Mouse (Mus musculus): ENCODE measurements at regions not wholly inside any gene's neighbourhood (a gene's known extent, or its start where the extent isn't known, plus 50 kb on each side); places are given as distances from the start of the nearest gene placed in this dataset.

DNA sequence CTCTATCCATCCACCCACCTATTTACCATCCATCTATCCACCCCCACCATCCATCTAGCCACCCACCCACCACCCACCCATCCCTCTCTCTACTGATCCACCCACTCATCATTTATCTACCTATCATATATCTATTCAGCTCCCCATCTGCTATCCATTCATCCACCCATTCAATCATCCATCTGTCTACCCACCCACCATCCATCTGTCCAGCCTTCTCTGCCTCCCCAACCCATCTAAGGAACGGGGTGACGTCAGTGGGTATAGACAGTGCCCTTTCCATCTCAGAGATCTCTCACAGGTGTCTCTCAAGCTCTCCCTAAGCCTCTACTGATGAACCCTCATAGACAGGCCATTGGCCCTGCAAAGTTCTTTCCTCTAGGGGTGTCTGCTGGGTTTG lies 67.5 kb upstream of the Ccnd1 start:
- Histone ChIP-seq H3K4me1 (ENCODE audit: control insufficient read depth in 1 of 2, insufficient read depth in 2 of 2, low read length in 2 of 2) (no peaks in the 10 kb centered on the region), H3K9me3 (replicated peaks; ENCODE audit: insufficient read depth, low read length) (no peaks in the 10 kb centered on the region), H3K27me3 (ENCODE audit: control insufficient read depth in 1 of 2, insufficient read depth in 2 of 2, low read length in 2 of 2) (no peaks in the 10 kb centered on the region), H3K79me2 (ENCODE audit: control insufficient read depth, insufficient read depth, low read length, poor library complexity) (no peaks in the 10 kb centered on the region), H3K9ac (ENCODE audit: control insufficient read depth, low read depth, low read length, poor library complexity, severe bottlenecking) (no peak overlapping the region), H3K27ac (ENCODE audit: control insufficient read depth, low read depth, low read length) (no peak overlapping the region), H3K36me3 (ENCODE audit: control insufficient read depth in 1 of 2, insufficient read depth in 2 of 2, low read length in 2 of 2) (no peaks in the 10 kb centered on the region), H3K4me3 (ENCODE audit: control insufficient read depth in 1 of 2, insufficient read depth in 1 of 2, low read depth in 2 of 2, low read length in 2 of 2) (no peak overlapping the region)
- DNase-seq (ENCODE audit: low read depth, low spot score) = no peak
- TF ChIP-seq MAZ (IDR thresholded peaks at IDR 0.05; ENCODE audit: low read depth, low read length) (no peak), ZMIZ1 (IDR thresholded peaks at IDR 0.05; ENCODE audit: low read depth, low read length) (no peak), MAX (IDR thresholded peaks at IDR 0.05; ENCODE audit: low read length) (no peak), MYB (IDR thresholded peaks at IDR 0.05; ENCODE audit: low read depth, low read length) (no peak)

DNA sequence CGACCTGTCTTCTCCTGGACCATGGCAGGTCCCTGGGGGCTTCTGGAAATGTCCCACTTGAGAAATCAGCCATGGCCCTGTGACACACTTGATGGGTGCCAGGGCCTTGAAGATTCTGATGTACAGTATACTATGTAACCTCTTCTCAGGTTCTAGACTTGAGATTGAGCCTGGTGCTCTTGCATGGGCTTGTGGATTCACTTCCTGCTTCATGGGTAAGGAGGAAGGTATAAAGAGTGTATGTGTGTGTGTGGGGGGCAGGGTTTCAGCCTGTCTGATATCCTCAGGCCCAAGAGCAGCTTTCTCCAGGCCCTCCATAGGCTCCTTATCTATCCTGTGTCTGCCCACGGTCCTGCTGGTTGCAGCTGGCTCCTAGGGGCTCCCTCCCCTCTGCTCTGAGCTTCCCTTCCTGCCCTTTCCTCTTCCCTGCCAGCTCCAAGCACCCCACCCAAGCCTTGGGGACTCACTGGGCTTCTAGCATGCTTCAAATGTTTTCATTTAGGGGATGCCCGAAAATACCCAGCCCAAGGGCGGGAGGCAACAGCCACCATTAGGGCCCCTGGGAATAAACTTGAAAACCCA lies 61.9 kb upstream of the Ccnd1 start:
- no peaks in the 10 kb centered on the region for H3K4me1 ChIP-seq (ENCODE audit: control insufficient read depth in 1 of 2, insufficient read depth in 2 of 2, low read length in 2 of 2)
- no peaks in the 10 kb centered on the region for H3K9me3 ChIP-seq (replicated peaks; ENCODE audit: insufficient read depth, low read length)
- DNase-seq (ENCODE audit: low read depth, low spot score) = no peak
- H3K27ac ChIP-seq (ENCODE audit: control insufficient read depth, low read depth, low read length) = no peak overlapping the region
- TF ChIP-seq GATA1 (IDR thresholded peaks at IDR 0.05; ENCODE audit: low read depth, low read length) (no peak), SMC3 (IDR thresholded peaks at IDR 0.05; ENCODE audit: low read depth, low read length) (no peak), ETS1 (IDR thresholded peaks at IDR 0.05; ENCODE audit: low read depth, low read length) (no peak), TCF12 (IDR thresholded peaks at IDR 0.05; ENCODE audit: low read depth, low read length) (no peak), ZNF384 (IDR thresholded peaks at IDR 0.05; ENCODE audit: low read depth, low read length) (no peak), TAL1 (IDR thresholded peaks at IDR 0.05; ENCODE audit: low read length) (no peak), MEF2A (IDR thresholded peaks at IDR 0.05; ENCODE audit: extremely low read depth, insufficient replicate concordance, low read depth, low read length, poor library complexity, severe bottlenecking) (no peak), HCFC1 (IDR thresholded peaks at IDR 0.05; ENCODE audit: low read depth, low read length) (no peak), MAFK (IDR thresholded peaks at IDR 0.05; ENCODE audit: borderline replicate concordance, low read depth, low read length) (no peak), RAD21 (IDR thresholded peaks at IDR 0.05; ENCODE audit: low read depth, low read length) (no peak), POLR2A (IDR thresholded peaks at IDR 0.05; ENCODE audit: control insufficient read depth in 1 of 2, insufficient read depth in 1 of 2, low read depth in 1 of 2, low read length in 2 of 2, poor library complexity in 1 of 2) (no peak), UBTF (IDR thresholded peaks at IDR 0.05; ENCODE audit: borderline replicate concordance, insufficient read depth, low read depth, low read length) (no peak), USF1 (IDR thresholded peaks at IDR 0.05; ENCODE audit: low read depth, low read length) (no peak), KAT2A (conservative IDR thresholded peaks at IDR 0.05; ENCODE audit: low read depth, low read length) (no peak), MAX (IDR thresholded peaks at IDR 0.05; ENCODE audit: low read length) (no peak)
- no peaks in the 10 kb centered on the region for H3K79me2 ChIP-seq (ENCODE audit: control insufficient read depth, insufficient read depth, low read length, poor library complexity)
- H3K27me3 ChIP-seq (ENCODE audit: control insufficient read depth in 1 of 2, insufficient read depth in 2 of 2, low read length in 2 of 2) = no peaks in the 10 kb centered on the region
- H3K9ac ChIP-seq (ENCODE audit: control insufficient read depth, low read depth, low read length, poor library complexity, severe bottlenecking) = no peak overlapping the region
- no peak overlapping the region for H3K4me3 ChIP-seq (ENCODE audit: control insufficient read depth in 1 of 2, insufficient read depth in 1 of 2, low read depth in 2 of 2, low read length in 2 of 2)
- H3K36me3 ChIP-seq (ENCODE audit: control insufficient read depth in 1 of 2, insufficient read depth in 2 of 2, low read length in 2 of 2) = no peaks in the 10 kb centered on the region
